Mouse (Mus musculus) retina, postnatal 7 days (tissue): ENCODE measurements around the gene Plppr4.

Experiments used
- DNase-seq: peaks from one replicate; pipeline ENCODE4 v3.0.0-alpha.2; 2012; ENCODE audit warnings: low read depth, low spot score

The Plppr4 gene

DNA sequence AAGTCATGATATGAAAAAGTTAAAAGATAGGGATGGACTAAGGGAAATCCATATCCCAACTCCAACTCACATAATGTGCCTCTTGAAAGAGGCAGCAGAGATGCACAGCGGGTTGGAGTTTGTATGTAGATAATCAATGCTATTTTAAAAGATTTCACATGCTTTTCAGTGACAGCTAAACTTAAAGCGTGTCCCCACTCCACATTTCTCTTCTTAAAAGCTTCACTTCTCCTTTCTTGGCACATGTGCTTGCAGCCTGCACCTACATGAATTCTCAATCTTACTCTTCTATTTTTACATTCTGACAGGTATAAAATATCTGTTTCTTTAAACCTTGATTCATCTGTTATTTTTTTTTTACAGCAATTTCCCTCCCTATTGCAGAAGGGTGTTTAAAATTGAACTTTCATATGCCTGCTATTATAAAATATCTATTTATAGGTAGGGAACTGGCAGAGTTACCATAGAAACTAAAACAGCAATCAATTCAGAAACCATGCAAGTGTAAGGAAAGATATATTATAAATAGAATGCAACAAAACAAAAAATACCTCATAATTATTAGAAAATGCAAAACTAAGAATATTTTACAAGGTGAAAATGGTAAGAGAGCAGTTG, 66.3 kb downstream of the Plppr4 start:
- DNase-seq, result no peak
